Mouse (Mus musculus) stomach, embryonic 15.5 days (tissue): ENCODE measurements around the gene Kcnk4. TPM values are rescaled to one million over a fixed set of nuclear protein-coding genes. Genes with fewer than 3 reads are reported as not detected.

Experiments used
- ATAC-seq: fragments of 200-750 bp; cut with Nextera tagmentation; 2 replicates; pipeline ENCODE4 v1.8.0; 2017; ENCODE audit warnings: low read depth, moderate number of reproducible peaks, moderate TSS enrichment; ENCODE audit not compliant: insufficient read depth, low FRiP score
- H3K27ac ChIP-seq: fragments of 300-500 bp; sonication (generic); 2 replicates; pipeline ENCODE4 v1.5.1; 2015; ENCODE audit warnings: mild to moderate bottlenecking, inconsistent platforms
- H3K27me3 ChIP-seq: fragments of 300-500 bp; sonication (generic); replicated peaks from 2 replicates; pipeline ENCODE4 v1.6.1; 2015; ENCODE audit warnings: inconsistent platforms
- H3K36me3 ChIP-seq: fragments of 300-500 bp; sonication (generic); 2 replicates; pipeline ENCODE4 v1.6.1; 2015; ENCODE audit warnings: inconsistent platforms
- H3K4me1 ChIP-seq: fragments of 300-500 bp; sonication (generic); 2 replicates; pipeline ENCODE4 v1.6.1; 2015; ENCODE audit warnings: inconsistent platforms
- H3K4me2 ChIP-seq: fragments of 300-500 bp; sonication (generic); 2 replicates; pipeline ENCODE4 v1.6.1; 2015; ENCODE audit warnings: mild to moderate bottlenecking, inconsistent platforms
- H3K4me3 ChIP-seq: fragments of 300-500 bp; sonication (generic); replicated peaks from 2 replicates; pipeline ENCODE4 v1.5.1; 2015; ENCODE audit warnings: inconsistent platforms
- H3K9ac ChIP-seq: fragments of 300-500 bp; sonication (generic); 2 replicates; pipeline ENCODE4 v1.6.1; 2015; ENCODE audit warnings: inconsistent platforms
- H3K9me3 ChIP-seq: fragments of 300-500 bp; sonication (generic); 2 replicates; pipeline ENCODE4 v1.6.1; 2016; ENCODE audit warnings: inconsistent platforms
- WGBS: fragments of 180-500 bp; shearing (Covaris S2); methylation state at CpG from one replicate; pipeline ENCODE4 v1.1.7; 2015; 5-methylcytosine and 5-hydroxymethylcytosine counted together
- polyA plus RNA-seq: library from polyadenylated mRNA; unstranded; fragments of >200 nt; fragmentation: Nextera tagmentation; extraction: Ambion mirVana; gene quantifications from 2 replicates; pipeline ENCODE4 v1.2.1, GENCODE M21; 2015

Kcnk4 gene
- polyA plus RNA-seq, 1 experiment from 2014 or later, result 0.86 TPM

DNA sequence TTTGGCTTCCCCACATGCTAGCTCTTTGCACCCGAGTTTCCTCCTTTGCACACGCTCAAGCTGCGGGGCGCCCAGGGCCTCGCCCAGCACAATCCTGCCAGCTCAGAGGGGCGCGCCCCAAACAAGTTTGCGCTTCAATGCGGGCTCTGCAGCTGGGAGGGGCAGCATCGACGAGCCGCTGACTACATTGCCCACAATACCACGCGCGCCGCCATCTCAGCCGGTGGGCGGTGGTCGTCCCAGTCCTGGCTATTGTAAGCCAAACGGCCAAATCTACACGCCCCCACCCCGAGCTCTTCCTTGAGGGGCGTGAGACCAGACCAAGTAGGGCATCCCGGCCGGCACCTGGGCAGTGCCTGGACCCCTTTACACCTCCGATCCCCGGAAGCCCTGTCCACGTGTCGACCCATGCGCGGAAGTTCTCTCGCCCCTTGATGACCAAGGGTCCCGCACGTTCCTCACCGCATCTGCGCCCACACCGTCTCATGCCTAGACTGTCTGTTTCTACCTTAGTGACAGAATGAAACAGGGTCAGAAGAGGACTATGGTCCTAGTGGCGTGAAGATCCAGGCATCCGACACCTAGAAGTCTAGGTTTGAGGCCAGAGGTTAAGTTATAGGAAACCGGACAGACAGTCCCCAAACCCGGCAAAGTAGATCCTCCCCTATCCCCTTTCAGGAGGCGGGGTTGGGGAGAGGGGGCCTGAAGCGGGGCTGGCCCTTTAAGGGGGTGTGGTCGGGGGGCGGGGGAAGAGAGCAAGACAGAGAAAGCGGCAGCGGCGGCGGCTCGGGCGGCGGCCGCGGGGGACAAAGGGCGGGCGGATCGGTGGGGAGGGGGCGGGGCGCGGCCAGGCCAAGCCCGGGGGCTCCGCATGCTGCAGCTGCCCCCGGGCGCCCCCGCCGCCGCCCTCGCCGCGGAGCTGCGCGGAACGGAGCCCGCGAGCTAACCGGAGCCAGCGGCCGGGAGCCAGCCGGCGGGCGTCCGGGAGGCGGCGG is 40.2 kb upstream of the Kcnk4 start, which contains the start of gene Ppp1r14b:
Gene Ppp1r14b, plus strand, starts transcription at position 758 of the 995 bp plus-strand sequence.
- ATAC-seq, result peak; percentile 57
- WGBS, result under 1% methylated on average over 81 of the region's 84 CpGs

DNA sequence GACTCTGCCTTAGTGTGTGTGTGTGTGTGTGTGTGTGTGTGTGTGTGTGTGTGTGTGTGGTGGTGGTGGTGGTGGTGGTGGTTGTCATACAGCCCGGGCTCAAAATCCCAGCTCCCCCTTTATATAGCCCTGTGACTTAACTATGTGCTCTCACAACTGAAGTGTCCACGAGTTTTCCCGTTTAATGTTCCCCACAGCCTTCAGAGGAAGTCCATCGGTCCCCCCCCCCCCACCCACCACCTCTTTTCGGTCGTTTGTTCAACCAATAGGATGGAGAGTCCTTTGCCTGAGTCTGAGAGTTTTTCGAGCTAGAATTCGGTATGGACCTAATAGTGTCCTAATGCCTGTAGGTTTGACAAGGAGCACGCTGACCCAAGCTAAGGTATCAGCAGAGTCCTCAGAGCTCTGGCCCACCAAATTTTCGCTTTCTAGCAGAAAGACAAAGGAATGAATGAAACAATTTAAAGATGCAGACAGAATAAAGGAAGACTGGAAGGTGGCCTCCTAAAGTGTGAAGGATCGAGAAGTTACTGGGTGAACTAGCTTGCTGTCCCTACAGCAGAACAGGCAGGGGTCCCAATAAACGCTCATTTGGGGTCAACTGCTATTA is 39.4 kb upstream of the Kcnk4 start:
- Histone ChIP-seq H3K27ac (peak overlapping the region; percentile 77), H3K9me3 (no peaks in the 10 kb centered on the region), H3K9ac (no peak overlapping the region), H3K27me3 (no peaks in the 10 kb centered on the region), H3K4me1 (peaks cover 60% of the 10 kb centered on the region), H3K4me2 (peak overlapping the region; percentile 68), H3K36me3 (0 out of 2 replicates have a peak, but pooled peaks cover 6% of the 10 kb centered on the region), H3K4me3 (peak overlapping the region; percentile 64)
- WGBS, result 31% methylated on average over 12 of the region's 12 CpGs
- no peak for ATAC-seq

More for the DNA sequence above, 40.2 kb upstream of the Kcnk4 start, which contains the start of gene Ppp1r14b:
- H3K27me3 ChIP-seq, result no peaks in the 10 kb centered on the region
- H3K4me1 ChIP-seq, result peaks cover 64% of the 10 kb centered on the region
- H3K4me3 ChIP-seq, result peak within 1 kb of the TSS; percentile 64
- H3K9ac ChIP-seq, result peak within 1 kb of the TSS; percentile 68
- peak within 1 kb of the TSS; percentile 68 for H3K4me2 ChIP-seq
- H3K36me3 ChIP-seq, result 0 out of 2 replicates have a peak, but pooled peaks cover 6% of the 10 kb centered on the region
- H3K27ac ChIP-seq, result peak within 1 kb of the TSS; percentile 94
- H3K9me3 ChIP-seq, result no peaks in the 10 kb centered on the region

DNA sequence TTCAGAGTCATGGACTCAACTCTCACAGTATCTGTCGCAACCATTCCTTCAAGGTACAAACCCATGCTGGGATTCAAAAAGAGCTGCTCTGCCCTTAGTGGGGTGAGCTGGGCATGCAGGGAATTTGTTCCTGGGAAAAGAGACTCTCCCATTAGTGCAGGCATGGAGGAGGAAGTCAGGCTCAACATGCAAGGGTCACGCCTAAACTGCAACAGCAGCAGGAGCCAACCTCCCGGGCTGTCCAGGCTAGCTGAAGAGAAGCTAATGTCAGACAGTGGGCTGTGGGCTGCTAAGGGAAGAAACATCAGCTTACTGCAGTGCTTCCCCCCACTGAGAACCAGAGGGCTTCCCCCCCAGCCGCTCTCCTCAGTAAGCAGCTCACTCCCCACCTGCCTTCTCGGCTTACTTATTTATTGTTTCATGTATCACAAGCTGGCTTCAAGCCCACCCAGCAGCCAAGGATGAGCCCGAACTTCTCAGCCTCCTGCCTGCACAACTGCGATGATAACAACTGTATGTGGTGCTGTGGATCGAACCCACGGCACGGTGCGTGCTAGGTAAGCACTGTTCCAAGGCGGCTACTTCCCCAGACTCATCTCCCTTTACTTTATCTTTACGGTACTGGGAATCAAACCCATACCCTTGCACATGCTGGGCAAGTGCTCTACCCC is 38.1 kb upstream of the Kcnk4 start:
- Histone ChIP-seq H3K9ac (no peak overlapping the region), H3K9me3 (no peaks in the 10 kb centered on the region), H3K4me3 (no peak overlapping the region), H3K4me2 (no peak overlapping the region), H3K27me3 (no peaks in the 10 kb centered on the region), H3K36me3 (no peaks in the 10 kb centered on the region), H3K4me1 (peaks cover 61% of the 10 kb centered on the region), H3K27ac (peak overlapping the region; percentile 9; the same call in 1 of the 2 replicates)
- 75% methylated on average over 13 of the region's 13 CpGs for whole genome bisulfite sequencing
- ATAC-seq, result no peak

DNA sequence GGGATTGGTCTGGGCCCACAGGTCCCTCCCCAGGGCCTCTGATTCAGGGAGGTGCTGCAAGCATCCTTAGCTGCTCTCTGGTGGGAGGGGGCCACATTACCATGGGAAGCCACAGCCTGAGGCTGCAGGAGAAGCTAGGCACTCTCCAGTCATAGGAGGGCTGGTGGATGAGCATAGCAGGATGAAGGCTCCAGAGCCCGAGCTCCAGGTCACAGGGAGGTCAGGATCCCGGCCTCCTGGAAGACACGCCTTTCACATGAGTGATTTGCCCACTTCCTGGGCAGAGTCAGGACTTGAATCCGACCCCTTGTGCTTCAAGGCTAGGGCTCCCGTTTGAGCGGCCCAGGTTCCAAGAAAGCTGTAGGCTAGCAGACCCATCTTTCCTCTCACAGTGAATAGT is 37.3 kb upstream of the Kcnk4 start:
- no peak overlapping the region for H3K4me3 ChIP-seq
- H3K4me1 ChIP-seq, result peaks cover 58% of the 10 kb centered on the region
- WGBS, result 34% methylated on average over 6 of the region's 6 CpGs
- H3K36me3 ChIP-seq, result peaks cover 5% of the 10 kb centered on the region
- no peak for ATAC-seq
- no peaks in the 10 kb centered on the region for H3K27me3 ChIP-seq
- peak overlapping the region; percentile 49; the same call in 1 of the 2 replicates for H3K27ac ChIP-seq
- H3K9ac ChIP-seq, result peak overlapping the region; percentile 0; the same call in 1 of the 2 replicates
- H3K4me2 ChIP-seq, result no peak overlapping the region
- no peaks in the 10 kb centered on the region for H3K9me3 ChIP-seq

DNA sequence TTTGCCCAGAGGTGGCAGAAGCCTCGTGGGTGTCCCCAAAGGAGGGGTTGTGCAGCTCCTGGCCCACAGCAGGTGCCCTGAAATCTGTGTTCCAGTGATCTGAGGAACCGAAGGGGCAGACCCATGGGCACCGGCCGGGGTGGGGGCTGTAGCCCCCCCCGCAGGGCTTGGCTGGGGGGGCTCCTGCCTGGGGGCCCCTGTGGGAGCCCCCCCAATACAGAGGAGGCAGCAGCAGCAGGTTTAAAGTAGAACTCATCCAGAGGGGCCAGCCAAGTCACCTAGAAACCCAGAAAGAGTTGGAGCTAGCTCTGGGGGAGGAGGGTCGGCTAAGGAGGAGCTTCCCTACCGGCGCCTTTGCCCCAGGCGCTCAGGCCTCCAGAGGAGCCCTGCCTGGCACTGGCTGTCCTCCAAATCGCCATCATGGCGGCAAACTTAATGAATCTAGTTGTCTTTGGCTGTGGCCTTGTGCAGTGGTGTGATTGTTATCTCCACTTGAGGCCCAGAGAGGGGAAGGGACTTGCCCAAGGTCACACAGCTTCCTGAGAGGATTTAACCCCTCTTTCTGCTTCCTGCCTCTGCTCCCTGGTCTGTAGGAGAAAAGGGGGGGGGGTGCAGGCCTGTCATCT is 36.3 kb upstream of the Kcnk4 start:
- peaks cover 48% of the 10 kb centered on the region for H3K4me1 ChIP-seq
- WGBS, result 28% methylated on average over 11 of the region's 11 CpGs
- peak overlapping the region; percentile 49 for H3K27ac ChIP-seq
- peak overlapping the region; percentile 81 for H3K4me2 ChIP-seq
- peaks cover 15% of the 10 kb centered on the region for H3K36me3 ChIP-seq
- no peaks in the 10 kb centered on the region for H3K9me3 ChIP-seq
- 0 out of 2 replicates have a peak overlapping the region, but pooled peaks have one; percentile 5 for H3K9ac ChIP-seq
- ATAC-seq, result no peak
- peak overlapping the region; percentile 69; the same call in 1 of the 2 replicates for H3K4me3 ChIP-seq
- no peaks in the 10 kb centered on the region for H3K27me3 ChIP-seq

DNA sequence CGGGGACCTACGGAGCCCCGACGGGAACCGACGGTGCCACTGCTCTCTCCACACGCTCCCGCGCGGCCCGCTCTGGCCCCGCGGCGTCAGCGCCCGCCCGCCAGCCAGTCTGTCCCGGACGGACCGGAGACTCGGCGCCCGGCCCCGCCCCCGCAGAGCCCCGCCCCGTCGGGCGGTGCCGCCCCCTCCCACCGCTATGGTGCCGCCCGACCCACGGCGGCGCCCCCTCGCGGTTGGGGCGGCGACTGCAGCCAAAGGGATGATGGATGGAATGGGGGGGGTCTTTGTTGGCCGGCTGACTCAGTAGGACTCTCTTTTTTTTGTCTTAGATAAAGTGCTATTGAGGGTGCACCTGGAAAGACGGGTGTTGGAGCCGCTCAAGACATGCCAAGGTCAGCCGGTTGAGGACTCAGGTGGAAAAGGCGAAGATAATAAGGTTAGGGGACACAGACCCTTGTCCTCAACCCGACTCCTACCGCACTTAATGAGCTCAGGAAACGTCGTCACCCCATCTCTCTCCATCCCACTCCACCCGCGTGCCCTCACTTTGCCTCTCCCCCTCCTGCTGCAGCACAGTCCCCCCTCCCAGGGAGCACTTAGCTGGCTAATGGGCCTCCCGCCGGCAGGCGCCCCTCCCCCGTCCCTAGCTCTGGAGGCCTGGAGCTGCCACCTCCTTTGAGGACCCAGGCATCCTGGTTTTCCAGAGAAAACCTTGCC is 35.5 kb upstream of the Kcnk4 start:
- 1% methylated on average over 53 of the region's 55 CpGs for WGBS
- Histone ChIP-seq H3K27me3 (no peaks in the 10 kb centered on the region), H3K4me3 (peak overlapping the region; percentile 69)

DNA sequence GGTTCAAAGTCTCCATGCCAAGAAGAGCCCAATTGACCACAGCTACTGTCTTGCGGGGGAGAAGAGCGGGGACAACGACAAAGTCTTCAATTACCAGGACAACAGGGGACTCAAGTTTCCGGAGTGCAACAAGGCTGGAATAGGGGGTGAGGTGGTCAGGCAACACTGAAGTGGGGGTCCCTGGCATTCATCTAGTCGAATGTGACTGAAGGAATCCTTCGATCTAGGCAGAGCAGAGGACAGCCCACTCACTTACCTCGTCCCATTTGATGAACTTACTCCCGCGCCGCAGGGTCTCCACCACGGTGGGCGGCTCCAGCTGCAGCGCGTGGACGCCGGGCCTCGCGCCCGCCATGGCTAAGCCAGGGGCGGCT is 35.0 kb upstream of the Kcnk4 start:
- H3K9me3 ChIP-seq, result no peaks in the 10 kb centered on the region
- H3K4me1 ChIP-seq, result peaks cover 48% of the 10 kb centered on the region
- H3K36me3 ChIP-seq, result peaks cover 28% of the 10 kb centered on the region
- peak overlapping the region; percentile 45 for H3K9ac ChIP-seq
- no peaks in the 10 kb centered on the region for H3K27me3 ChIP-seq
- ATAC-seq, result no peak
- H3K27ac ChIP-seq, result peak overlapping the region; percentile 62
- H3K4me3 ChIP-seq, result peak overlapping the region; percentile 69
- peak overlapping the region; percentile 81 for H3K4me2 ChIP-seq
- under 1% methylated on average over 20 of the region's 20 CpGs for WGBS

More for the DNA sequence above, 35.5 kb upstream of the Kcnk4 start:
- peaks cover 22% of the 10 kb centered on the region for H3K36me3 ChIP-seq
- peak overlapping the region; percentile 62 for H3K27ac ChIP-seq
- peaks cover 48% of the 10 kb centered on the region for H3K4me1 ChIP-seq
- H3K4me2 ChIP-seq, result peak overlapping the region; percentile 81
- H3K9ac ChIP-seq, result peak overlapping the region; percentile 45
- H3K9me3 ChIP-seq, result no peaks in the 10 kb centered on the region
- ATAC-seq, result peak; percentile 65

DNA sequence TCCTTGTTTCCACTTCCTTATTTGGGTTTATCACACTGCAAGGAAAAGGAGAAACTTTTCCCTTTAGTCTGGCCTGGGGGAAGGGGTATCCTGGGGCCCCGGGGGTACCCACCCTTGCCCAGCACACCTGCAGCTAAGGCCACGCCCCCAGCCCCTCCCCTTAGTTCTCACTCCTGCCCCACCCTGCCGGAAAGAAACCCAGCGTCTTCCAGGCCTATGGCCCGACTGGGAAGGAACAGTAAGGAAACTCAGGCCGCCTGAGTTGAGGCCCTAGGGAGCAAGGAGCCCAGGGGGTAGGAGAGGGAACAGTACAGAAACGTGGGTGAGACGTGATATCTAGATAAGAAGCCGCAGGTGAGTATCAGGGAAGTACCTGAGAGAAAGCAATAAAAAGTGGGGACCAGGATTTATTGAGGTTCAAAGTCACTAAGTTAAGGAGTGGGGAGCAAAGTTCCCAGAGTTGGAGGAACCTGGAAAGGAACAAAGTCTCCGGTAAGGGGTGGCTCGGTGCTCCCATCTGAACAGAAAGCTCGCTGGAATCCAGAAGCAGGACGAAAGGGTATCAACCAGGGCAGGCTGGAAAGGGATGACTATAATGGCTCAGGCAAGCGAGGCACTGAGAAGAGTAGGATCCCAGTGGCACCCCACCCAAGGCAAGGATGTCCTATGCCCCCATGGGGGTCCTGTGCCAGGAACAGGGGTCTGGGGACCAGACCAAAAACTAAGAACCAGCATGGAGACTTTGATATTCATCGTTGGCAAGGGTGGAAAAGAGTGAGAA is 34.4 kb upstream of the Kcnk4 start:
- H3K36me3 ChIP-seq, result peaks cover 34% of the 10 kb centered on the region
- peak; percentile 42; the same call in 1 of the 2 replicates for ATAC-seq
- H3K9me3 ChIP-seq, result no peaks in the 10 kb centered on the region
- H3K4me1 ChIP-seq, result peaks cover 46% of the 10 kb centered on the region
- H3K27ac ChIP-seq, result peak overlapping the region; percentile 62
- peak overlapping the region; percentile 81 for H3K4me2 ChIP-seq
- WGBS, result 9% methylated on average over 15 of the region's 15 CpGs
- peak overlapping the region; percentile 45 for H3K9ac ChIP-seq
- H3K27me3 ChIP-seq, result no peaks in the 10 kb centered on the region
- peak overlapping the region; percentile 69 for H3K4me3 ChIP-seq

DNA sequence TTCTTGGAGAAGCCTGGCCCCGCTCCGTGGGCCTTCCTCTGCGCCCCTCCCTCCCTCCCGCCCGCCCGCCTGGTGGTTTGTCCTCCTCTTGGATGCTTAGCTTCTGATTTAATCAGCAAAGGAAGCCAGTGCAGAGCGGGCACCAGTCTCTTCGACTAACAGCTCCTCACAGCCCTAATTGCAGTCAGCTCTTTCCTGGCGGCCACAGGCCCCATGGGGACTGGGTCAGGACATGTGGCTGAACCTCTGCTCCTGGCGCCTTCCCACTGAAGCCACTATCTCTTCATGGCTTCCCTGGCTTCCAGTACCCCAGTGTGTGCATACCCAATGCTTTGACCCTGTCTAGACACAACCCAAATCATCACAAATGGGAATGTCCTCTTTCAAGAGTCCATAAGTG is 22.1 kb upstream of the Kcnk4 start:
- Histone ChIP-seq H3K27ac (no peak overlapping the region), H3K9me3 (no peaks in the 10 kb centered on the region), H3K4me2 (no peak overlapping the region), H3K4me1 (peaks cover 12% of the 10 kb centered on the region), H3K27me3 (no peaks in the 10 kb centered on the region), H3K36me3 (peaks cover 62% of the 10 kb centered on the region), H3K4me3 (no peak overlapping the region), H3K9ac (no peak overlapping the region)
- ATAC-seq, result no peak
- WGBS, result 83% methylated on average over 10 of the region's 10 CpGs

DNA sequence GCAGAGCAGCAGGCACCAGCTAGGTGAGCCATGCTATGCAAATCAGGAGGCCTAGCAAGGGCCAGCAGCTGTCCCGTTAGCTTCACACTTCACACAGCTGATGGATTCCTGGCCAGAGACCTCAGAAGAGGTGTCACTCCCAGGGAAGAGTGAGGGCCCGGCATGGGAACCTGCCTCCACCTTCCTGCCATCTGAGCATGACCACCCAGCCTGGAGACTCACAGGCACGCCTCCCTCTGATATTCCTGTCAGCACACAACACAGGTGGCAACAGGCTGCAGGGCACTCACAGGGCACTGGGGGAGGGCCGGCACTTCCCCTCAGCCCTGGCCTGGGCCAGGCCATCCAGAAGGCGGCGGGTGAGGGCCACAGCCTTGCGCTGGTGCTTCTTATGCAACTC is 21.1 kb upstream of the Kcnk4 start:
- no peak overlapping the region for H3K9ac ChIP-seq
- no peak overlapping the region for H3K4me2 ChIP-seq
- peaks cover 57% of the 10 kb centered on the region for H3K36me3 ChIP-seq
- 62% methylated on average over 7 of the region's 7 CpGs for WGBS
- no peak for ATAC-seq
- H3K27ac ChIP-seq, result no peak overlapping the region
- H3K4me1 ChIP-seq, result peaks cover 12% of the 10 kb centered on the region
- H3K4me3 ChIP-seq, result no peak overlapping the region
- H3K9me3 ChIP-seq, result no peaks in the 10 kb centered on the region
- no peaks in the 10 kb centered on the region for H3K27me3 ChIP-seq
